Mouse (Mus musculus) kidney, embryonic 16.5 days (tissue): ENCODE data around the gene Mgrn1. TPM values are rescaled to one million over a fixed set of nuclear protein-coding genes. Genes with fewer than 3 reads are reported as not detected.

Experiments
- ATAC-seq: fragments of 200-750 bp; cut with Nextera tagmentation; 2 replicates; pipeline ENCODE4 v1.8.0; 2017; ENCODE audit warnings: moderate TSS enrichment; ENCODE audit not compliant: low FRiP score, low TSS enrichment
- H3K27ac ChIP-seq: fragments of 300-500 bp; sonication (generic); 2 replicates; pipeline ENCODE4 v1.5.1; 2014; ENCODE audit warnings: low read length
- H3K27me3 ChIP-seq: fragments of 300-500 bp; sonication (generic); 2 replicates; pipeline ENCODE4 v1.6.1; 2014; ENCODE audit warnings: low read length, control low read depth, mixed read lengths; ENCODE audit not compliant: insufficient read depth
- H3K36me3 ChIP-seq: fragments of 300-500 bp; sonication (generic); 2 replicates; pipeline ENCODE4 v1.6.1; 2014; ENCODE audit warnings: low read length, control low read depth, mixed read lengths; ENCODE audit not compliant: insufficient read depth
- H3K4me1 ChIP-seq: fragments of 300-500 bp; sonication (generic); 2 replicates; pipeline ENCODE4 v1.6.1; 2014; ENCODE audit warnings: low read length, control low read depth, mixed read lengths; ENCODE audit not compliant: insufficient read depth
- H3K4me2 ChIP-seq: fragments of 300-500 bp; sonication (generic); replicated peaks from 2 replicates; pipeline ENCODE4 v1.6.1; 2014; ENCODE audit warnings: low read depth, low read length
- H3K4me3 ChIP-seq: fragments of 300-500 bp; sonication (generic); 2 replicates; pipeline ENCODE4 v1.5.1; 2014; ENCODE audit warnings: mild to moderate bottlenecking, low read length
- H3K9ac ChIP-seq: fragments of 300-500 bp; sonication (generic); replicated peaks from 2 replicates; pipeline ENCODE4 v1.6.1; 2014; ENCODE audit warnings: low read length
- H3K9me3 ChIP-seq: fragments of 300-500 bp; sonication (generic); 2 replicates; pipeline ENCODE4 v1.6.1; 2016; ENCODE audit warnings: low read length, control low read depth
- WGBS: fragments of 180-500 bp; shearing (Covaris S2); extraction: QIAGEN DNeasy Blood & Tissue Kit; methylation state at CpG from one replicate; pipeline ENCODE4 v1.1.7; 2014; 5-methylcytosine and 5-hydroxymethylcytosine counted together
- polyA plus RNA-seq: library from polyadenylated mRNA; unstranded; fragments of >200 nt; fragmentation: Nextera tagmentation; extraction: Ambion mirVana; gene quantifications from 2 replicates; pipeline ENCODE4 v1.2.1, GENCODE M21; 2015

Gene Mgrn1
- polyA plus RNA-seq, 1 experiment from 2014 or later, result 113 TPM

DNA sequence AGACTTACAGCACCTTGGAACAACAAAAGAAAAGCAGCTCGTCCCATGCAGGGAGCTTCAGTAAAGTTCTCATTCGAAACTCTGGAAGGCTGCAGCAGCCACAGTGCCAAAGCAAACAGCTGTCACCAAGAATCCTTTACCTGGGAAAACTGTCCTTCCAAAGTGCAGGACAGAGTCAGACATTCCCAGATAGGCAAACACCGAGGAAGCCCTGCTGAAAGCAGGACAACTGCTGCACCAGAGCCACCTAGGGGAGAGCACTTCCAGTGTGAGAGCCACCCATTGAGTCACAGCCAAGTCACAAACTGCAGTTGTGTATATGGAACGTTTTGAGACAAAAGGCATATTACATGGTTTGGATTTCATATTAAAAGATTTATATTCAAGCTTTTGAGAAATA lies 59.4 kb downstream of the Mgrn1 start:
- Histone ChIP-seq H3K27ac (no peak overlapping the region), H3K4me2 (no peak overlapping the region), H3K9me3 (no peaks in the 10 kb centered on the region), H3K4me3 (no peak overlapping the region), H3K4me1 (peaks cover under 1% of the 10 kb centered on the region), H3K9ac (no peak overlapping the region), H3K36me3 (peaks cover 73% of the 10 kb centered on the region), H3K27me3 (no peaks in the 10 kb centered on the region)
- ATAC-seq, result no peak
- WGBS, result 78% methylated on average over 4 of the region's 4 CpGs

DNA sequence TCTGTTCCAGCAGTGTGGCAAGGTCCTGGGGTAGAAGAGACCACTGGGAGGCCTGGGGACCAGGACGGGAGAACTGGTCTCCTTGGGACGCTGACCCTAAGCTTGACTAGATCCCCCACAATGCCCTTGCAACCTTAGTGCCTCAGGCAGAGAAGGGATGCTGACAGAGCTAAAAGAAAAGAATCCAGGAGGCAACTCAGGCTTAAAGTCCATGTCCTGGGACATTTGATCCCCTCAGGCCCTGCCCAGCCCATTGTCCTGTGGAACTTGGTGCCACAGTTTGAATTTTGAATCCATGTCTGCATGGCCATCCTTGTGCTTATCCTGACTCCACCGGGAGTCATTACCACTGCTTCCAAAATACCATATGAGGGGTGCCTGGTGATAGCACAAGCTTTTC lies 60.1 kb downstream of the Mgrn1 start:
- Histone ChIP-seq H3K4me1 (no peaks in the 10 kb centered on the region), H3K36me3 (peaks cover 69% of the 10 kb centered on the region), H3K27me3 (no peaks in the 10 kb centered on the region), H3K9ac (no peak overlapping the region), H3K27ac (no peak overlapping the region), H3K4me3 (no peak overlapping the region), H3K9me3 (no peaks in the 10 kb centered on the region), H3K4me2 (no peak overlapping the region)
- ATAC-seq, result no peak
- 84% methylated on average over 3 of the region's 3 CpGs for WGBS

DNA sequence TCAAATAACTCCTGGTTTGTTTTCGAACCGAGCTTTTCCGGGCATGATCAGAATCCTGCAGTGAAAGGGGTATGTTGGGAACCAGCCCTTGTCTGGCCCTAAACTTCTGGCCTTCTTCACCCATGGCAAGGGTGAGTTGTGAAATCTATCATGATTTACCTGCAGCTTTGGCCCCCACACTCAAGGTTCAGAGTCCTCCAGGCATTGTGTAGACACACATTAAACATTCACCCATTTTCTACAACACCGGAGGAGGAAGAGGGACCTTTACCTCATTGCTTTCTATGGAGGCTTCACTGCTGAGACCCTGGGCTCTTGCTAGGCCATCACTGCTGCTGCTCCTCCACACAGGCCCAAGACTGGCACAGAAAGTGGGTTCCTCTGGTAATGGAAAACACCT lies 61.3 kb downstream of the Mgrn1 start:
- no peaks in the 10 kb centered on the region for H3K27me3 ChIP-seq
- 86% methylated on average over 4 of the region's 4 CpGs for WGBS
- H3K9me3 ChIP-seq, result no peaks in the 10 kb centered on the region
- peaks cover 64% of the 10 kb centered on the region for H3K36me3 ChIP-seq
- H3K4me3 ChIP-seq, result no peak overlapping the region
- H3K9ac ChIP-seq, result no peak overlapping the region
- no peaks in the 10 kb centered on the region for H3K4me1 ChIP-seq
- no peak overlapping the region for H3K27ac ChIP-seq
- no peak overlapping the region for H3K4me2 ChIP-seq
- ATAC-seq, result no peak; the same call in 1 of the 2 replicates

GRCm38 (mm10) chr16:4956609-4957008 lies 70.6 kb downstream of the Mgrn1 start:
- Histone ChIP-seq H3K9me3 (no peaks in the 10 kb centered on the region), H3K9ac (no peak overlapping the region), H3K36me3 (peaks cover 33% of the 10 kb centered on the region), H3K27me3 (no peaks in the 10 kb centered on the region), H3K4me3 (no peak overlapping the region), H3K4me1 (no peaks in the 10 kb centered on the region), H3K27ac (no peak overlapping the region), H3K4me2 (no peak overlapping the region)
- 93% methylated on average over 3 of the region's 3 CpGs for WGBS
- ATAC-seq, result no peak

DNA sequence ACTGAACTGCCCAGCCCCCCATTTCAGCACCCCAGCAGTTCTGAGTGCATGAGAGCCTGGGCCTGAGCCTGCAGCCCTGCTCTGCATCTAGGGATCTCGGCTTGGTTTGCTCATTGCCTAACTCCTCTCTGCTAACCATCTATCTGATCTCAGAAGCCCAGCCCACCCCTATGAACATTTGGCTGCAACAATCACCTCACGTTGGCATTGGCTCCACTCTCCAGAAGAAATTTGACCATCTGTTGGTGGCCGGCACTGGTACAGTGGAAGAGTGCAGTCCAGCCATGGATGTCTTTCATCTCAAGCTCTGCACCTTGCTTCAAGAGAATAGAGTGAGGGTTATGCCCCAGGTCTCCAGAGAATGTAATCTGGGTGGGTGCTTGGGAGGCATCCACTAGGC lies 71.4 kb downstream of the Mgrn1 start:
- WGBS, result 77% methylated on average over 3 of the region's 3 CpGs
- no peaks in the 10 kb centered on the region for H3K27me3 ChIP-seq
- peaks cover 29% of the 10 kb centered on the region for H3K36me3 ChIP-seq
- no peak overlapping the region for H3K9ac ChIP-seq
- H3K4me3 ChIP-seq, result no peak overlapping the region
- peaks cover 3% of the 10 kb centered on the region; the same call in 1 of the 2 replicates for H3K4me1 ChIP-seq
- H3K4me2 ChIP-seq, result no peak overlapping the region
- no peak for ATAC-seq
- H3K27ac ChIP-seq, result no peak overlapping the region
- H3K9me3 ChIP-seq, result no peaks in the 10 kb centered on the region

DNA sequence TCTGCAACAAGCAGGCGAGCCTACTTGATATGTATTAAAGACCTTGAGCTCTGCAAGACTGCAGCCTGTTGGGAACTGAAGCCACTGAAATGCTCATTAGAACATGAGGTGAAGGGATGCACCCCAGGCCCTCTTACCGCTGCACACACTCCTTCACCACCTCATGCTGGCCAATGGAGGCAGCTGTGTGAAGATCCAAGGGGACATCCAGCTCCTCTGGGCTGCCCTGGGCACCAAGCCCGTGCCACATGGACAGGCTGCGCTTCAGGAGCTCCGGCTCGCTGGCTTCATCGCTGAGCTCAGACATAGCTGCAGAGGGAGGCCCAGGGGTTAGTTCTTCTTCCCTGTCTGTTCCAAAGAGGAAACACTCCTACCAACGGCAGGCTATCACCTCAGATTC lies 74.2 kb downstream of the Mgrn1 start:
- no peak overlapping the region for H3K4me2 ChIP-seq
- no peak overlapping the region for H3K4me3 ChIP-seq
- H3K27ac ChIP-seq, result no peak overlapping the region
- no peak for ATAC-seq
- WGBS, result 94% methylated on average over 8 of the region's 8 CpGs
- H3K36me3 ChIP-seq, result peaks cover 12% of the 10 kb centered on the region; the same call in 1 of the 2 replicates
- H3K9me3 ChIP-seq, result no peaks in the 10 kb centered on the region
- no peaks in the 10 kb centered on the region for H3K27me3 ChIP-seq
- H3K4me1 ChIP-seq, result peaks cover 18% of the 10 kb centered on the region
- H3K9ac ChIP-seq, result no peak overlapping the region

DNA sequence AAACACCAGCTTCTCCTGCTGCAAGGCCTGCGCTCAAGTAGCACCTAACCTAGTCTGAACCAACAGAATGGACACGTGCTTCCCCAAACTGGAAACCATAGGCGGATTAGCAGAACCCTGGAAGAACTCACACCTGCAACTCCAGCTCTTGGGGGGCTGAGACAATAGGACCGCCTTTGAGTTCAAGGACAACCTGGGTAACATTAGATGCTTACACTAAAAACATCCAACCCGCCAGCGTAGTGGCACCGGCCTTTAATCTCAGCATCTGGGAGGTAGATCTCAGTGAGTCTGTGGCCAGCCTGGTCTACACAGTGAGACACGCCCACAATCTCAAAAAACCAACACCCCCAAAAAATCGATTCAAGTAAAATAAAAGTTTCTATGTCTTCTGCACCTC lies 77.3 kb downstream of the Mgrn1 start:
- Histone ChIP-seq H3K9me3 (no peaks in the 10 kb centered on the region), H3K4me2 (peak overlapping the region; percentile 86), H3K9ac (peak overlapping the region; percentile 79), H3K27ac (no peak overlapping the region), H3K4me1 (peaks cover 20% of the 10 kb centered on the region), H3K27me3 (no peaks in the 10 kb centered on the region), H3K4me3 (peak overlapping the region; percentile 75), H3K36me3 (no peaks in the 10 kb centered on the region; the same call in 1 of the 2 replicates)
- ATAC-seq, result no peak
- WGBS, result 39% methylated on average over 9 of the region's 9 CpGs

DNA sequence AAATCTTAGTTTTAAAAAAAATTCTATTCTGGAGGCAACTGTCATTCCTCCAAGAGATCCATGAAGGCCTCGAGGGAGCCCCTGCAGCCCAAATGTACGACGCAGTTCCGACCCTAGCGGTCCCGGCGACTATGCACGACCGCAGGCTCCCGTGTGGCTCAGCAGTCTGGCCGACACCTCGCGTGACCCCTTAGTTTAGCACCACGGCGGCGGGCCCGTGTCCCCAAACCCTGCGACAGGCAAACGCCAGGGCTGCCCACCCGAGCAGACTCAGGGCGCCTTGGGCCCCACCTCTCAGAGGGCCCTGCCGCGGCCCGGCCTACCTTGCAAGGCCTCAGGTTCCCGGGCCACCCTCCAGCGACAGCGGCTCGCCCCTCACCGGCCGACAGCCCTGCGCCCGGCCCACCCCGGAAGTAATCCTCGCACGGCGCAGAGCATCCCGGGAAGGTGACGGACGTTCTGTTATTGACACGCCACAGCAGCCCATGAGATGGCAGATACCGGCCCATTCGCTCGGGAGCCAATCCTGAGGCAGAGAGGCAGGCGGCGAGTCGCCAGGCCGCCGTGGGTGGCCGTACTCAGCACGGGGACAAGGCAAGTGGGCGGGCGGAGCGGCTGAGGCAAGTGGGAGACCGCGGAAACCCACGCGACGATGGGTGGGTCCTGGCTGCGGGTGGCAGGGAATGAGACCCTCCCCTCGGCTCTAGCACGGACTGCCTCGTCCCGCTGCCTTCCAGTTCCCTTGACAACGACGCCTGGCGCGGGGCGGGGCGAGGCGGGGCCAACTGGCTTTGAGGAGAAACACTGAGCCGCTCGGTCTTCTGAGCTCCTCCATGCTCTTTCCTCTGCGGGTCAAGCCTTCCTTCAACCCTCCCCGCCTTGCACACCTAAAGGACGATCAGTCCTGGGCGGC lies 78.0 kb downstream of the Mgrn1 start, which contains the start of gene Anks3:
Gene Anks3 (minus strand): TSS at position 409 of the 913 bp plus-strand sequence.
- ATAC-seq, result peak; percentile 98
- no peaks in the 10 kb centered on the region; the same call in 1 of the 2 replicates for H3K36me3 ChIP-seq
- WGBS, result under 1% methylated on average over 72 of the region's 76 CpGs
- H3K4me1 ChIP-seq, result peaks cover 20% of the 10 kb centered on the region
- H3K27ac ChIP-seq, result peak within 1 kb of the TSS; percentile 78
- no peaks in the 10 kb centered on the region for H3K27me3 ChIP-seq
- peak within 1 kb of the TSS; percentile 86 for H3K4me2 ChIP-seq
- peak within 1 kb of the TSS; percentile 79 for H3K9ac ChIP-seq
- no peaks in the 10 kb centered on the region for H3K9me3 ChIP-seq
- H3K4me3 ChIP-seq, result peak within 1 kb of the TSS; percentile 75

- Histone ChIP-seq H3K36me3 (no peaks in the 10 kb centered on the region; the same call in 1 of the 2 replicates), H3K9ac (peak overlapping the region; percentile 79), H3K4me2 (peak overlapping the region; percentile 86), H3K9me3 (no peaks in the 10 kb centered on the region), H3K4me1 (peaks cover 20% of the 10 kb centered on the region), H3K27ac (peak overlapping the region; percentile 78), H3K4me3 (peak overlapping the region; percentile 75), H3K27me3 (no peaks in the 10 kb centered on the region)
- WGBS, result 21% methylated on average over 13 of the region's 13 CpGs
- no peak; the same call in 1 of the 2 replicates for ATAC-seq
Observed at GRCm38 (mm10) chr16:4964731-4965391, 78.8 kb downstream of the Mgrn1 start.
